Mouse (Mus musculus): ENCODE data around the gene Trak1.

The Trak1 gene

DNA sequence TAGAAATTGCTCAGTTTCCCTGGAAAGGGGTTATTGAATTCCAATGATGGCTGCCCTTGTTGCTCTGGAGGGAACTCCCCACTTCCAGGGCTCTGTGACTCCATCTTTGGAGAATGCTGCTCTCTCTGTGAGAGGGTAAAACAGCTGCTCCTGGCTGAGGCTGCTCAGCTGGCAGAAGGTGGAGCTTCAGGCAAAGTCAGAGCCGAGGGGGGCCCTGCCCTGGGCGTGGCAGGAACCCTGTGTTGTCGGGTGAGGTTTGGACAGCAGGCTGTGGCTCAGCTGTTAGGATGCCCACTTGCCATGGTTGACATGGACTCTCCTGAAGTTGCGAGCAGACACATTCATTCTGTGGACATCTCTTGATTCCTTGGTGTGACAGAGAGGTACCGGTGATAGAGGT, 49.3 kb downstream of the Trak1 start:
- no peak for DNase-seq (ENCODE audit: low read depth, low spot score)

DNA sequence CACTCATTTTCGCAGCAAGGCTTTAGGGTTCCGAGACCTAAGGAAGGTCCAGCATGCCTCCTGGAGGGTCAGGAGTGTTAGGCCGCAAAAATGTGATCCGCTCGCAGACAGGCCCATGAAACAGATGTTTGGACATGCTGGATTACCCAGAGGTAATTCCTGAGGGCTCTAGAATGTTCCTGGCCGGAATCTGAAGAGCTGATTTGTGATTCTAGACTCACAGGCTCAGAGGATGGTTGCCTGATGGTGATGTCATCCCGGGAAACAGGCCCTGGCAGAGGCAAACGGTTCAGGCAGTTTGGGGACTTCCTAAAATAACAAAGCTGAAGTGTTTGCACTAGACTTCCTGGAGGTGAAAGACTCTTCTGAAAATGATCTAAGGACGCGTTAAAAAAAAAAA, 50.7 kb downstream of the Trak1 start:
- DNase-seq (ENCODE audit: low read depth, low spot score), result no peak

GRCm38 (mm10) chr9:121348476-121348875, 51.2 kb downstream of the Trak1 start:
- DNase-seq (ENCODE audit: low read depth, low spot score), result no peak

- no peak for DNase-seq (ENCODE audit: low read depth, low spot score)
Observed at GRCm38 (mm10) chr9:121349111-121349510, 51.8 kb downstream of the Trak1 start.

- no peak for DNase-seq (ENCODE audit: low read depth, low spot score)
Observed at GRCm38 (mm10) chr9:121350601-121351000, 53.3 kb downstream of the Trak1 start.

DNA sequence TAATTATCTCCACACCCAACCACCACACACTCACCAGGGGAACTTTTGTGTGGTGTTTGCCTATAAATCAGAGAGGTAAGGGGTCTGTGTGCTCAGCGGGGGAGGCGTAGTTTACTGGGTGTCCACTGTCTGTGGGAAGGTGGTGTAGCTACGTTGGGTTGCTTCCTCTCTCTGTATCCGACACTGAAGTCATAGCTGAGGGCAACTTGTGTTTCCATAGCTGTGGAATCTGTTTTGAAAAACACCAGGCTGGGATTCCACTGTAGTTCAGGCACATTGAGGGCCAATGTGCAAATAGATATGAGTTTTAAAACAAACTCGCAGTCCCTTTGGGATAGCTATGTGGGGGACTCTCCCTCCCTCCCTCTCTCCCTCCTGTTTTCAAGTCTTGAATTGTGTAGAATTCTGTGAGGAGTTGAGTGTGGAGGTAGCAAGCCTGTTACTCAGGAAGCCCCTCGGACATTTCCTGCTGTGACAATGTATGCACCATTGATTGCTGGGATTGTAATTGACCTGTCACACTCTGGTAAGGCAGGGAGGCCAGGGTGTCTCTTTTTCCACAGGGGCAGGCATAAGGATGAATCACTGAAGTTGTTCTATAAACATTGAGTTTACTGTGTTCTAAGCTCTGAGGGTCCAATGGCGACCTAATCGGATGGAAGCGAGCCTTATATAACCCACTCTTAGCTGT, 54.2 kb downstream of the Trak1 start:
- DNase-seq (ENCODE audit: low read depth, low spot score), result no peak

DNA sequence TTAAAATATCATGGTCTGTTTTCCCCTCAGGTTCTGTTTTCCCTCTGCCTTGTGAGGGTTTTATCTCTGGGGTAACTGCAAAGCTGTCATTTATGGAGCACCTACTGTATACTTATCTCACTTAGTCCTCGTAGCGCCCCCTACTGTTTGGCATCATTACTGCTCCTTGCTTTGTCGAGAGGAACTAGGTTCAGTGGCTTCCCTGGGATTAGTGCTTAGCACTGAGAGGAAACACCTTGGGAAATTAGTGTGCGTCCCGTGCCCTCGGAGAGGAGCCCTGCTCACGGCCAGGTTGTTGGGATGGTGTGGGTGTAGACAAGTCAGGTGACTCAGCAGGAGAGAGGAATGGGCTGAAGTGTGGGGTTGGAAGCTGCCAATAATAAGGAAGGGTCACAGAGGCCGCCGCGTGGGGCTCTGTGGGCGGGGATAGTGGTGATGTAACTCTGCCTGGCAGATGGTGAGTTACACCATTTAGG, 54.9 kb downstream of the Trak1 start:
- no peak for DNase-seq (ENCODE audit: low read depth, low spot score)

- DNase-seq (ENCODE audit: low read depth, low spot score), result no peak
Observed at GRCm38 (mm10) chr9:121352726-121353125, 55.4 kb downstream of the Trak1 start.

DNA sequence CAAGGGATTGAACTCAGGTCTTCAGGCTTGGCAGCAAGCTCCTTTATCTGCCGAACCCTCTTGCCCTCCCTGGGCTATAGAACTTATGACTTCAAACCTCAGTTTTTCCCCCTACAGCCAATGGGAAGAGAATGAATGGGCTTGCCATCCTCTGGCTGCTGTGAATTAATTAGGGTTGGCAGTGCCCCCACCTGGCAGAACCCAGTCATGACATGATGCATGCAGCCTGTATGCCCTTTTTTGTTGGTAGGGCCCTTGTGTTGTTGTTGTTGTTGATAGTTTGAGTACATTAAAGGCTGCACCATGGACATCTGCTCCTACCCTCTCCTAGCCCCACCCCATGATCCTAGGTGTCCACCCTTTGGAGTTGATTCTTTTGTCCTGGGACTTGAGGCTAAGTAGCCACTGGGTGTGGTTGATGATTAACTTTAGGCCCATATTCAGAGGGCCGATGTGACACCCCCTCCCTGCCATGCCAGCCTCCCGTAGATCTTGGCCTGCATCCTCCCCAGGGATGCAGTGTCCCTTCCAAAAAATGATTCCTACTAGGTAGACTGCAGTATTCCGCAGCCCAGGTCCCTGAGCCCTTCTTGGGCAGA, 57.6 kb downstream of the Trak1 start:
- DNase-seq (ENCODE audit: low read depth, low spot score), result no peak

DNA sequence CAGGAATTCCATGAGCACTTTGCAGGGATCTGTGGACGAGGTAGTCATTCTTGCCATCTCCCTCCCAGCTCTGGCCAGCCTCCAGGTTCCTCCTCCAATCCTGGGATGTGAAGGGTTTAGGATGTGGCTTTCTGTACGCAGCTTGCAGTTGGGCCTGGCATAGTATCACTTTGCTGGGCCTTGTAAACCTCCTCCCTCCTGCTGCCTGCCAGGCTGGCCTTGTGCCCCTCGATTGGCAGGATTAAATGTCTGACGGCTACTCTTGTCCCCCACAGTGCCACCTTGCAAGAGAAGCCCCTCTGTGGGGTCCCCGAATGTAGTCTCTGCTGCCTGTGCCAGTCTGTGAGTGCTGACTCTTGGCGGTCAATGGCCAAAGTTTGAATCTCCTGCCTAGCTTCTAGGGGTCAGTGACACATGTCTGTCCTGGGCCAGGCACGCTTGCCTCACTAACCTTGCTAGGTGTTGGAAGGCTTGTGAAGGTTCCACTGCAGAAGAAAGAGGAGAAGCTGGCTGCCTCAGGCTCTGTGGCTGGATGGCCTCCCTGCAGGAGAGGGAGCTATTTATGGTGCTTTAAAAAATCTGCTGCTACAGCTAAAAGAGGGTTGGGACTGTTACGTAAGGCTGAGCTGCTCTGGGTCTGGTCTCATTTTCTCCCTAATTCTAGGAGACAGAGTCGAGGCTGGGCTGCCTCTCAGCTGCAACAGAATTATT, 58.3 kb downstream of the Trak1 start:
- no peak for DNase-seq (ENCODE audit: low read depth, low spot score)

DNA sequence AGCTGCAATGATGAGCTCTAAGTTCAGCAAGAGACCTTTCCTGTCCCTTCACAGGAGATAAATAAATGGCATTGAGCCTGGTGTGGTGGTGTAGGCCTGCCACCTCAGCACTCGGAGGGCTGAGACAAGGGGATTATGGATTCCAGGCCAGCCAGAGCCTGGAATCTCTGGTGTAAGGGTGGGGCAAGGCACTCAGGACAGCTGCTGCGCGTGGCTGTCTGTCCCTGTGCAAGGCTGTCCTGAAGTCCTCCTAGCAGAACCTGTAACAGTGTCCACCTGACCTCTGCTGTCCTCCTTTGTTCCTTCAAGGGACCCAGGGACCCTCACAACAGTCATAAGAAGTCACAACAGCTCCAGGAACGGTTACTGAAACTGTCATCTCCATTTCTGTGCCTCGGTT, 59.8 kb downstream of the Trak1 start:
- no peak for DNase-seq (ENCODE audit: low read depth, low spot score)

DNA sequence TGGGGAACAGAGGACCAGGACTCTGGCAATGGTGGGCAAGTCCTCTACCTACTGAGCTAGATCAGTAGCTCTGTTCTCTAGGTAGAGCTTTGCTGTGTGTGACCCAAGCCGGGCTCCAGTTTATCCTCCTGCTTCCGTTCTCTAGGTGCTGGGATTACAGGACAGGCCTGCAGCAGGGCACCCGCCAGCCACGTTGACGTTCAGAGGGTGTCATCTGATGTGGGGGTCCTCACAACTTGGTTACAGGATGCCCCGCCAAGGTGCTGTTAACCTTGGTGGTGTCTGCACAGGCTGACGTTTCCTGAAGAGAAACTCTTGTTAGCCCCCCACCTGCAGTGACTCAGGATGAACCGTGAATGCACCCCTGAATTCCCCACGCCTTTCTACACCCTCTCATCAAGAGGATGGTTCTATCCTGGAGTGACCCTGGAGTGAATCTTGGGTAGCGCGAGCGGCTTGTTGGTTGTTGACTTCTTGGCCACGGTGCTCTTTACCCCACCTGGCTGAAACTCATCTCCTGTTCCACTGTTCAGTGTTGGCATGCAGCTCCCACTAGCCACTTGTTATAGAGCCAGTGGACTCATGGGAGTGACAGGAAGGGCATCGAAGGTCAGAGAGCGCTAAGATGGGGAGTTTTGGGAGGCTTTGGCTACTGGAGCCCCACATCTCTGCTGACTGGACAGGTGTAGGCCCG, 60.4 kb downstream of the Trak1 start:
- DNase-seq (ENCODE audit: low read depth, low spot score), result no peak

DNA sequence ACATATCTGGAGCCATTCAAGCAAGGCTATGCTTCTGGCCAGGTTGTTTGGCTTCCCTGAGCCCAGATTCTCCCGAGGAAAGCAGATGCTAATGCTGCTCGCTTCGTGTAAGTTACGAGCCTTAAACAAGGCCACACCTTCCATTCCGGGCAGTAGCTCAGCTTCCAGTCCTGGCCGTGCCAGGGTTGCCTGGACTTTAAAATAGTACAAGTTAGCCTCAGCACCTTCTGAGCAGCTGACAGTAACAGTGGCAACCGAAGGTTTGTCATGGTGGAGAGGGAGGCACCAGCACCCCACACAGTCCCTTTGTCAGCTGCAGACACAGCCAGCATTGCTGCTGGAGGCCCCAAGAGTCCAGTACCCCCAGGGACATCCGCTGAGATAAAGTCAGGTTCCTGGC, 61.1 kb downstream of the Trak1 start:
- no peak for DNase-seq (ENCODE audit: low read depth, low spot score)

DNA sequence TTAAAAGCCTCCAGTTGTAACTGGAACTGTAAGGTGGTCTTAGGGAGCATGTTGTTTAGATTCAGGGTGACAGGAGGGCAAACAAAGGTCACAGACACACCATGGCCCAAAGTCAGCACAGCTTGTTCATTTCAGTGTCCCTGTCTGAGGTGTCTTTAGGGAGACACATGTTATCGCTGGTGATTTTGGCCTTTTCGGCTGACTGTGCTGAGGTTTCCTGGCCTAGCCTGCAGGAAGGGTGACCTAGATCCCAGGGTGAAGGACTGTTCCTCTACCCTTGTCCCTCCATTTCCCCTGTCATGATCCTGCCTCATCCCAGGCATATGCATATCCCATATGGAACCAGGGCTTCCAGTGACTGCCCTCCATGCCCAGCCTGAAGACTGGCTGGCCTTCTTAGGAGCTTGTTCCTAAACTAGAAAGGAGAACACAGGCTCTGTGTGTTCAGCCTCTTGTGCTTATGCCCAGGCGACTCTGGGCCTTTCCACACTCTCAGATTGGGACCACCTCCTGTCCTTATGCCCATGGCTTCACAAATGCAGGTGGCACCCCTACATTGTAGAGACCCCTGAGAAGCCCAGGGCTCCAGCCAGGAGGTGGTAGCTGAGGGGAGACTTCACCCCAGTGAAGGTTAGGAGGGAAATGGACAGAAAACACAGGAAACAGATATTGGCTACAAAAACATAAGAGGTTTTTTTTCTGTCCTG, 62.1 kb downstream of the Trak1 start:
- DNase-seq (ENCODE audit: low read depth, low spot score), result no peak

GRCm38 (mm10) chr9:121360327-121360954, 63.1 kb downstream of the Trak1 start:
- no peak for DNase-seq (ENCODE audit: low read depth, low spot score)

GRCm38 (mm10) chr9:121361010-121361409, 63.7 kb downstream of the Trak1 start:
- DNase-seq (ENCODE audit: low read depth, low spot score), result no peak

DNA sequence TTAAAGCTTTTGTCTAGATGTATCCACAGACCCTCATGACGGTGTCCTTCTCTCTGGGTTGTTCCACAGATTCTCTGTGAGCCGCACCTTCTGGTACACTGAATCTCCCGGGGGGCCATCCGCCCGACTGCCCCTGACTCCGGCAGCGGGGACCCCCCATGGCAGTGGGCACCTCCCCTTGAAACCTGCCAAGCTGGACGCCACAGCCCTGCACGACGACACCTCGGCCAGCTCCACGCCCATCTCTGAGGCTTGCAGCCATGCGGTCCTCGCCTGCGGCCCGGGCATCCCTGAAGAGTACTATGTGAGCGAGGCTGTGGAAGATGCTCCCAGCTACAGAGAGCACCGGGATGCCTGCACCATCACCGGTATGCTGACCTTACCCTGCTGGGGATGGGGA, 66.6 kb downstream of the Trak1 start:
- no peak for DNase-seq (ENCODE audit: low read depth, low spot score)

- DNase-seq (ENCODE audit: low read depth, low spot score), result no peak
Observed at GRCm38 (mm10) chr9:121366135-121366863, 69.0 kb downstream of the Trak1 start.

DNA sequence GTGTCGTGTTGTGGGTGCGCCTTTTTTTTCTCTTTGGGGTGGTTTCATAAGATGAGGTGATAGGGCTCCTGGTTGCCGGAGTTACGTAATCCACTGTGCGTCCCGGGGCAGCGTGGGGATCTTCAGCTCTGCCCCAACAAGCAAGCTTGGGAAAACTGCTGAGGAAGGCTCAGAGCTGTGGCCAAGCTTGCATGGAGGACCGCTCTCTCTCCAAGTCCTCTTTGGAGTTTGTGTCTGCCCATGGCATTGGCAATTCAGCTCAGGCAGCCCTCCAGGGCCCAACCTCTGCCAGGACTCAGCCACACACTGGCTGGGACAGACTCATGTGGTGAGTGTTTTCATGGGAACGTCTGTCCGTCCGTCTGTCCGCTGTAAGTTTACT, 69.6 kb downstream of the Trak1 start:
- no peak for DNase-seq (ENCODE audit: low read depth, low spot score)

DNA sequence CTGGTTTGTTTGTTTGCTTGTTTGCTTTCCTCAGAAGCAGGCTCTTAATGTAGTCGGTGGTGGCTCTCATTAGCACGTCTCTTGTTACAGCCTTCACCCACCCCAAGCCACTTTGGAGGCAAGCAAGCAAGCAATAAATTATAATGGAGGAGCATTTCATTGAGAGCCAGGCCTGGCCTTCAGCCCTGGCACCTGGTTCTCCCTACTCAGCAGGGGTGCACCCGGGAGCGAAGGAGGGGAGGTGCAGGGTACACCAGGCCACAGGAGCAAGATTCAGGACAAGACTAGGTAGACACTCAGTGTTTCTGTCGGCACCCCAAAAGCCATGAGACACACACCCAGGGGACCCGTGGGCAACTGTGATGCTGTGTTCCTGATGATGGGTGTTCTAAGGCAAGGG, 72.3 kb downstream of the Trak1 start:
- DNase-seq (ENCODE audit: low read depth, low spot score), result no peak
